Mouse (Mus musculus) heart, adult 18-20 months (tissue): ENCODE data around the gene Map6. TPM values are rescaled to one million over a fixed set of nuclear protein-coding genes. Genes with fewer than 3 reads are reported as not detected.

Source experiments
- DNase-seq, 2 experiments: peaks; one replicate each; pipeline ENCODE4 v3.0.0; 2021 to 2022; ENCODE audit warnings: mixed read lengths in 1 of 2
- total RNA-seq, 2 experiments: library from RNA; stranded (reverse); gene quantifications; 2 replicates each; pipeline ENCODE4 v1.2.3; 2021

Gene Map6
- total RNA-seq, 2 experiments from 2014 or later, result 3.7 to 5.1 TPM

DNA sequence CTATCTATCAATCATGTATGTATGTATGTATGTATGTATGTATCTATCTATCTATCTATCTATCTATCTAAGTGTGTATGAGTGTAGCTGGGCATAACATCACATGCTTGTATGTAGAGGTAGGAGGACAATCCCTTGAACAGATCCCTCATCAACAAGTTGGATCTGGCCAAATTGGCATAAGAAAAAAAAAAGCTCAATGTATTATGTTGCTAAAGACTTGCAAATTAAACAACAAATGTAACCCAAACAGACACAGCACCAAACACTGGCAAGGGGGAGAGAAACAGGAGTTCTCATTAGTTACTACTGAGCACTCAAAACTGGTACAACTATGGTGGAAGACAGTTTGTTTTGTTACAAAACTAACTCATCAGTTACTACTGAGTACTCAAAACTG is 2.6 kb upstream of the Map6 start:
- no peak for DNase-seq

DNA sequence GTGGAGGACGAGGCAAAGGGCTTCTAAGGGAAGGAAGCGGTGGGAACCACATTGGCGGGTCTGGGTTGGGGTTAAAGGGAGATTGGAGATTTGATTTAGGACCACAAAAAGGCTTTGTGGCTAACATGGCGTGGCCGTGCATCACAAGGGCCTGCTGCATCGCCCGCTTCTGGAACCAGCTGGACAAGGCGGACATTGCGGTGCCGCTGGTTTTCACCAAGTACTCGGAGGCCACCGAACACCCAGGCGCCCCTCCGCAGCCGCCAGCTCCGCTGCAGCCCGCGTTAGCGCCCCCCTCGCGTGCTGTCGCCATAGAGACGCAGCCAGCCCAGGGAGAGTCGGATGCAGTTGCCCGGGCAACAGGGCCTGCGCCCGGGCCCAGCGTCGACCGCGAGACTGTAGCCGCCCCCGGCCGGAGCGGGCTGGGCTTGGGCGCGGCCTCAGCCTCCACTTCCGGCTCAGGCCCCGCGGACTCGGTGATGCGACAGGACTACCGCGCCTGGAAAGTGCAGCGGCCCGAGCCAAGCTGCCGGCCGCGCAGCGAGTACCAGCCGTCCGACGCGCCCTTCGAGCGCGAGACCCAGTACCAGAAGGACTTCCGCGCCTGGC is 754 bp downstream of the Map6 start:
- peak; percentile 68 to 73 for DNase-seq

DNA sequence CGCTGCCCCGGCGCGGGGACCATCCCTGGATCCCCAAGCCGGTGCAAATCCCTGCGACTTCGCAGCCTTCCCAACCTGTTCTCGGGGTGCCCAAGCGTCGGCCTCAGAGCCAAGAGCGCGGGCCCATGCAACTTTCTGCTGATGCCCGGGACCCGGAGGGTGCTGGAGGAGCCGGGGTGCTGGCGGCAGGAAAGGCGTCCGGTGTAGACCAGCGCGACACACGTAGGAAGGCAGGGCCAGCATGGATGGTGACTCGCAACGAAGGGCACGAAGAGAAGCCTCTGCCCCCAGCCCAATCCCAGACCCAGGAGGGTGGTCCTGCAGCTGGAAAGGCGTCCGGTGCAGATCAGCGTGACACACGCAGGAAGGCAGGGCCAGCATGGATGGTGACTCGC is 1.3 kb downstream of the Map6 start:
- DNase-seq, result no peak

DNA sequence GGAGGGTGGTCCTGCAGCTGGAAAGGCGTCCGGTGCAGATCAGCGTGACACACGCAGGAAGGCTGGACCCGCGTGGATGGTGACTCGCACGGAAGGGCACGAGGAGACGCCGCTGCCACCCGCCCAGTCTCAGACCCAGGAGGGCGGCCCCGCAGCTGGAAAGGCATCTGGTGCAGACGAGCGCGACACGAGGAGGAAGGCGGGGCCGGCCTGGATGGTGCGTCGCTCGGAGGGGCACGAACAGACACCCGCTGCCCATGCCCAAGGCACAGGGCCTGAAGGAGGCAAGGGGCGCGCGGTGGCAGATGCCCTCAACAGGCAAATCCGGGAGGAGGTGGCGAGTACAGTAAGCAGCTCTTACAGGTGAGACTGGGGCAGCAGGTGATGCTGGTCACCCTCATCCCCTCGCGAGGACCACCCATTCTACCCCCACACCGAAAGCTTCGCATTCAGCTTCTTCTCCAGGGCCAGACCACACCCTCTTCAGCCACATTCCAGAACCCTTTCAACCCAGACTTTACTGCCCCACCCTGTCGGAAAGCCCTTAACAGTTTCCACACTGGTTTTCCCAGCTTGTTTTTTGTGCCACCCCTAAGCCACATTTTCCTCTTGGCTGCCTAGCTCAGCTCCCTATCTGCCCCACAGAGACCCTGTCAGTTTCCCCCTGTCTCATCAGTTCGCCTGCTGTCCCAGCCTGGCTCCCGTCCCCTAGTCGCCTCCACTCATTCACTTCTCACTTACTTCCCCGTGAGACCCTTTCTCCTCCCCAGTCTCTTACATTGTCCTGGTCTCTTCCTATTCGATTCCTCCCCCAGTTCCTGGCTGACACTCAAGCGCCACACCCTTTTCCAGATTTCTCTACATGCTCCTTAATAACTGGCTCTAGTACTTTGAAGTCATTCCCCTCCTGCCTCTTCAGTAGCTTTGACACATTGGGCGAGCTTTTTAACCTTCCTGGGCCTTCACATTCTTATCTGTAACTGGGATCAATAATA is 2.0 kb downstream of the Map6 start:
- DNase-seq, result peak; percentile 26 to 45

DNA sequence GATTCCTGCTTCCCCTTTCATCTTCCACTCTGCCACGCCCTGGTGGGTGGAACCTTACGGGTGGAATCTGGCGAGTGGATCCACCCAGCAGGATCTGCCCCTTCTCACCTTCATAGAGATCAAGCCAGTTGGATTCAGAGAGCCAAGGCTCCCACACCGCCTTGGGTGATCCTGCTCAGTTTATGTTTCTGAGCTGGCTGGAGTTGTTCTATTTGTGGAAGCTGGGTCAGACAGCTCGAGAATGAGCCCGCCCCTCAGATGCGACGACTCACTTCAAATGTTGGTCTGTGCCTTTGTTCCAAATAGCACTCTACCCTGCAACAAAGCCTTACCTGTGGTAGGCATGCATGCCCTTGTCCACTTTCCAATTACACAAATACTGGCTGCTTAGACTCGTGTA is 4.4 kb downstream of the Map6 start:
- peak; percentile 22 to 26 for DNase-seq

DNA sequence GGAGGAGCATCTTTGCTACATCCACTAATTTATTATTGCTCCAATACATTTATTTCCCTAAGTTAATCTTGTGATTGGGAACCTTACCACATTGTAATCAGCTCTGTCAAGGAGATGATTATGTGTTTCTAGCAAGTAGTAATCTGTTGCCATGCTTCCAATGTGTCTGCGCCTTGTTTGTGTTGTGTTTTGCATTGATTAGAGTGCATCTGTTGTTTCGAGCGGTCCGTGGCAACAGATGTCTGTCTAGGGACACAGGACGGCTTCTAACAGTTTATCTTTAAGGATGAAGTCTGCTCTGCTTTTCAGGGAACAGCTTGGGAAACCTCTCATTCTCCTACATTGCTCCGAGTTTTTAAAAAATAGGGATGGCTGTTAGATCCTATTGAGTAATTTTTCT is 7.9 kb downstream of the Map6 start:
- DNase-seq, result no peak

DNA sequence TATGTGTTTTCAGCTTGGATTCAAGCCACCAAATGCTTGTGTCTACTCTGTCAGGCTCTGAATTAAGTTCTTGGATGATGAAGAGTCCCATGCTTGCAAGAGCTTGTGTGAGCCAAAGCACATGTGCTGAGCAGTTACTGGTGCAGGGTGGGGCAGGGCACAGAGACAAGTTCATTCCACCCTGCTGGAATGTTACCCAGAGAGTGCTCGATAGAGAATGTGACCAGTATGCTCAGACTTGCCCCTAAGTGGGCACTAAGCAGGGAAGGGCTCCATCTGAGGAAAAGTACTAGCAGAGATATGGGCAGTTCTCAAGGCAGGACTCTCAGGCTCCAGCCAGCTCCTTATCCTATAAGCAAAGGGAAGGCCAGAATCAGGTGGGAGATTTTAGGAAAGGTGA is 9.4 kb downstream of the Map6 start:
- no peak for DNase-seq

DNA sequence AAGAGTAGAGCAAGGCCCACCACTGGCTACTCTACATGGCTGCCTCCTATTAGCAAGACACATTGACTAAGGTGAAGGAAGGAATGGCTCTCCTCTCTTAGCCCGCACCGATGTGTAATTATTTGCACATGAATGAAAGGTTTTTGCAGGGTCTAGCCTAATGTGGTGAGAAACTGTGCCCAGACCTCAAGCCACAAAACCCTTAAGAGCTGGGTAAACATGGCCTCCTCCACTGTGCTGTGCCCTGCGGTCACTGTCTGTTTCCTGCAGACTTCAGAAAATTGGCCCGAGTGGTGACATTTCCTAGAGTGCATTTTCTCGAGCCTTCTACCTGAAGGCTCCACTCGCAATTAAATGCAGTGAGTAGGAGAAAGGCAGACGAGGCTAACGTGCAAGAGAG is 11.1 kb downstream of the Map6 start:
- no peak for DNase-seq

DNA sequence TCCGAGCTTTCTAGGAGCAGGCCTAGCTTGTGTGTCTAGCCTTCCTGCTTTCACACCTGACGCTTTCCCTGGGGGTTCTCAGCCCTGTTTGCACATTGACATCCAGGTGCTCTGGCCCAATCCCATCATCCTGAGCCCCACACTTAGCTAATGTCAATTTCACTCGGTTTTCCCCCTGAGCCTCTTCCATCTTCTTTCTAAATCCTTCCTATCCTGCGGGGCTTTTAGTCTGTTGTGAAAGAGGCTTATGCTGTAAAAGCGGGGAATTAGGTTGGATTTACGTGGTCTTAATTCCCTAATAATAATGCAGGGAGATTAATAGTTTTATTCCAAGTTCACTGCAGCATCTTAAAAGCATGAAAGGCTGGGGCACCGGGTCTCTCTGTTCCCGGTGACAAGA is 12.3 kb downstream of the Map6 start:
- no peak for DNase-seq

DNA sequence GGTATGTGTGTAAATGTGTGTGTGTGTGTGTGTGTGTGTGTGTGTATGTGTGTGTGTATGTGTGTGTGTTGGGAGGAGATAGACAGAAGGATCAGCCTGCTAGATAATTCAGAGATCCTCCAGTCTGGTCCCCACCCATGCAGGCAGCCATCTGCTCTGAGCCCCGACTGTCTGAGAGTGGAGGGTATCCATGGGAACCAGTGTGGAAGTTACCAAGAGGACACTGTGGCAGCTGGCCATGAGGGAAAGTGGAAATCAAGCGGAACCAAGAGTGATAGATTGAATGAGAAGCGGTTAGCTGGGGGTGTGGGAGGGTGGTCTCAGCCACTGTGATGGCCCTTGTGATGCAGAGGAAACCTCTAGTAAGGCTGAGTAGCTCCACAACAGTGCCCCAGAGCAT is 20.0 kb downstream of the Map6 start:
- no peak for DNase-seq

DNA sequence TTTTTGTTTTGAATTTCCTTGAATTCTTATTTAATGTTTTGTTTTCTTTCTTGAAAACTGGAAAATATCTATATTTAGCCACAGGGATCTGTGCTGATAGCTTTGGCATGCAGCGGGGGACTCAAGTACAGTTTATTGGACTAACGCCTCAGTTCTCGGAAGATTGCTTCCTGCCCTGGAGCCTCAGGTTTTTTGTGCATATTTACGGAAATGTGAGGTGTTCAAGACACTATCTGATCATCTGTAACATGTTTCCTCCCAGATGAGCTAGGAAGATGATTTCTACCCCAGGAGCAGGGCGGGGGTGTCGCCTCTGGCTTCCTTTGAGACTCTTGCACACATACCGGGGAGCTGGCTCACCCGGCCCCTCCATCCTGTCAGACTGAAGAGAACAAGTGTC is 22.8 kb downstream of the Map6 start:
- peak; percentile 42 to 53 for DNase-seq

DNA sequence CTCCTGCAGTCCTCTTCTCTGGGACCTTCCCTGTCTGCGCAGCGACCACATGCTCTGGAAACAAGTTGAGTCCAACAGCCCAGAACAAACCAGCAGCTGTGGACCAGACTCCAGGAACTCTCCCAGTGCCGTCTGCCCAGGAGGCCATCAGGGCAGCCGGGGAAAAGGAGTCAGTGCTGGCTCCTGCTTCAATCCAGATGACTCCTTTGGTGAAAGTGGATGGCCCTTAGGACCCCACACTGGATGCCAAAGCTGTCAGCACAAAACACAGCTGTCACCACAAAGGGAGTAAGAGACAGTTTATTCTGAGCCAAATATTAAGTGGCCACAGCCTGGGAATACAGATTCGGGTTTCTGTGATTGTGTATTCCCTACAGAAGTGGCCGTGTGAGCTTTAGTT is 23.7 kb downstream of the Map6 start:
- DNase-seq, result peak; percentile 18

DNA sequence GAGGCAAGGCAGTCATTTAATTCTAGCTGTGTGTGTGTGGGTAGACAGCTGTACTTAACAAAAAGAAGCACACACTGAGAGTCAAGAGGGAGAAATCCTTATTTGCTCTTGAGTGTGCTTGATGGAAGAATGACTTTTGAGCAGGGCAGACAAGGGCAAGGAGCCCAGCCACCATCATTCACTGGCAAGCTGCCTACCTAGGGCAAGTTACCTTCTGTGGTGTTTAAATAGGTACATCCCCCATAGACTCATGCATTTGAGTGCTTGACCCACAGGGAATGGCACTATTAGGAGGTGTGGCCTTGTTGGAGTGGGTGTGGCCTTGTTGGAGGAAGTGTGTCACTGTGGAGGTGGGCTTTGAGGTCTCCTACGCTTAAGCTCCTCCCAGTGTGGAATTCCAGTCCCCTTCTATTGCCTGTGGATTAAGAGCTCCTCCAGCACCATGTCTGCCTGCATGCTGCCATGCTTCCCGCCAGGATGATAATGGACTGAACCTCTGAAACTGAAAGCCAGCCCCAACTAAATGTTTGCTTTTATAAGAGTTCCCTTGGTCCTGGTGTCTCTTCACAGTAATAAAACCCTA is 27.0 kb downstream of the Map6 start:
- no peak for DNase-seq

DNA sequence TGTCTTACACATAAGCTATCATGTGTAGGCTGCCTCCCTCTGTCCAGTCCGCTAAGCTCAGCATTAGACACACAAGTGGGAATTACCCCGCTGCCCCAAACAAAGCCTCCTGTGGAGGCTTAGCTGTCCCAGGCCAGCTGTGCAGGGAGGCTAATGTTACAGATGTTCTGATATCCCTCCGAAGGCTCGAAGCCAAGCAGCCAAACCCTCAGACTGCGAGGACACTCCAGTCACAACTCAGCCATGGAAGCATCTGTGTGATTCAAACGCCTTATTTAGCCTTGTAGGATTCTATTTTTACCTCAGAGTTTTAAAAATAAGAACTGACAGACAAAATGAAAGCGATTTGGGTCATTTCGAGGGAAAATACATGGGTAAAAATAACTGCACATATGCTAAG is 27.9 kb downstream of the Map6 start:
- DNase-seq, result peak; percentile 26 to 49

DNA sequence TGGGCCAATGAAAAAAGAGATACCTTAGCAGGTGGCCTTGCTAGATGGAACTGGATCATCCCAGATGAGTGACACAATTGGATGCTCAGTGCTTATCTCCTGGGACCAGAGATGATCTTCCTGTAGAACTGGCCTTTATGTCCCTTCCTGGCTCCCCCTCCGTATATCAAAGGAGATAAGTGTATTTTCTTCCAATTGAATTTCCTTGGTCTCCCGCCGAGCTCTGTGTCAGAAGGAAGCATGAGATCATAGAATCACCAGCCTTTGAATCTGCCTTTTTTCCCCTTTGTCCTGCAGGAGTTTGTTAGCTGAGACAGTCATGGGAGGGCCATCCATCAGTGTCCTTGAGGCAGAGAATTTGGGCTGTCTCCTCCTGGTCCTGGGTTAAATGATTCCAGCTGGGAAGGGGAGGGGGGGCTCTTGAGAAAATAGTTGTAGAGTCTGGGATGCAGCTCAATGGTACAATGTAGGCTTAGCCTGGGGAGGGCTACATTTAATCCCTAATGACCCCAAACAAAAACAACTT is 33.5 kb downstream of the Map6 start:
- no peak for DNase-seq

DNA sequence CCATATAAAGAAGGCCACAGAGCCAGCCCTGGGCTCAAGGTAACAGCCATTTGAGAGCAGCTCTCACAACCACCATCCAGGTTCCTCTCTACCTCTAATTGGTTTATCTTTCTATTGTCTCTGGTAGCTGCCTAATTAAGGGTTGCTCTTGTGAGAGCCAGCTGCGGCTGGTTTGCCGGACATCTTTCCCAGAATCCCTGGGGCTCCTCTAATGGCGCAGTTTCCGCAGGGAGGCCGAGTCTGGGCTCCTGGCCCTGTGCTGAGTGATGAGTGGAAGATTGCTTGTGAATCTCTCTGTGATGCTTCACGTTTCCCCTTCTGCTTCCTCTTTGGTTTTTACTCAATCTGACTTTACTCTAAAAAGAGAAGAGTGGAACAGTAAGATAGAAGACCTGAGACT is 36.8 kb downstream of the Map6 start:
- no peak for DNase-seq

DNA sequence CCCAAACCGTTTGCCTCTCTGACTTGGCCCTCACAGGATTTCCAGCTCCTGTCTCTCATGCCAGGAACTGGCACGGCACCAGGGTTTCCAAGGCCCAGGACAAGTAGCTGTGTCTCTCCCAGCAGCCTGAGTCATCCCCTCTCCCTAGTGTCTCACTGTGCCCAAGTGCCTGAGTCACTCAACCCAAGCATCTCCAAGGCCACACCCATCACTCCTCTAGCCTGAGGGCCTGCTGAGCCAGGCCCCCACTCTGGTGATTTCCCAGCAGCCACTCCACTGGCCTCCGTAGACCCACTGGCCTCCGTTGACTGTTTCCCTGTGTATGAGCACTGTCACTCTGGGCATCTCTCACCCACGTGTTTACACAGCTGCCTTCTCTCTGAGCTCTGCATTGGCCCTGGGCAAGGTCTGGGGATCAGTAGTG is 37.7 kb downstream of the Map6 start:
- peak; percentile 80 to 85 for DNase-seq

DNA sequence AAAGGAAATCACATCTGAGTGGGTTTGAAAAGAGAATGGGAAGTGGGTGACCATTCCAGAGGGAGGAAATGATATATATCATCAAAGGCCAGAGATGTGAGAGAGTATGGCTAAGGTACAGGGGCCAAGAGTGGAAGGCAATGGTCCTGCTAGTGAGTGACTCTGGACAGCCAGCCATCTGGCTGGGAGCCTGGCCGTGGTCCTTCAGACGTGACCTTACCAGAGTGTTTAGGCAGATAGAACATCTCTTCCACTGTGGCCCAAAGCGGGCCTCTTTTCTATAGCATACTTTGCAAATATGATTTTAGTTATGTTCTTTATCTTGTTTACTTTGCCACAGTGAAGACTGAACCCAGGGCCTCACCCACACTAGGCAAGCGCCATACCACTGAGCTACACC is 38.4 kb downstream of the Map6 start:
- DNase-seq, result peak in 1 of 2 experiments; percentile 31

DNA sequence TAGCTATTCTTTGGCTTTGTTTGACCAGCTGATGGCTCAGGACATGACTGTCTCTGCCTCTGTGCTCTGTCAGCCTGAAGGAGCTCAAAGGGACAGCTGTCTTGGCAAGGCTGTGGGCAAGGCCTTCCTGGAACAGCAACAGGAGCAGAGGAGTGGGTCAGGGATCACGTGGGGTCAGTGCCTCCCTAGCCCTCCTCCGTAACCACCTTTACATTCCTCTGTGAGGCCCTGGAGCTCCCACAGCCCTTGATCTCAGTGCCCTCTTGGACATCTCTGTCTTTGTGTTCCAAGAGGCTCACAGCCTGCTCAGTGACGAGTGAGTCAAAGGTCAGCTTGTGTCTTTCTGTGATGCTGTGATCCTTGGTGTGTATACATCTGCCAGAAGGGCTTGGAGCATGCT is 39.4 kb downstream of the Map6 start:
- no peak for DNase-seq

DNA sequence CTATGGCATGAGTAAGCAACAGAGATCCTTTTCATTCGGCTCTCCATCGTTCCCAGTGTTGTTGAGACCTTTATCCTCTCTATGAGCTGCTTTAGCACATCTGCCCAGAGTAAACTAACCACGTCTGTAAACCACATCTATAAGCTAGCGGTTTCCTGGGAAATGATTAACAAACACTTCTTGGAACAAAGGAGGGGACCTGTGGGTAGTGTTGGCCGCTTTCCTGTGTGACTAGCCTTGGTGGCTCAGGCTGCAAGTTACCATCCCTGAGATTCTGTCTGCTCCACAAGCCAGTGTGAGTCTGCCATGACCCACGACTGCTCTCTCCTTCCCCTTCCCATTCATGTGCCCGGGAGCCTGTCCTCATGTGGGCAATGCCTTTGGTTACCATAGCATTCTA is 44.2 kb downstream of the Map6 start:
- DNase-seq, result no peak

DNA sequence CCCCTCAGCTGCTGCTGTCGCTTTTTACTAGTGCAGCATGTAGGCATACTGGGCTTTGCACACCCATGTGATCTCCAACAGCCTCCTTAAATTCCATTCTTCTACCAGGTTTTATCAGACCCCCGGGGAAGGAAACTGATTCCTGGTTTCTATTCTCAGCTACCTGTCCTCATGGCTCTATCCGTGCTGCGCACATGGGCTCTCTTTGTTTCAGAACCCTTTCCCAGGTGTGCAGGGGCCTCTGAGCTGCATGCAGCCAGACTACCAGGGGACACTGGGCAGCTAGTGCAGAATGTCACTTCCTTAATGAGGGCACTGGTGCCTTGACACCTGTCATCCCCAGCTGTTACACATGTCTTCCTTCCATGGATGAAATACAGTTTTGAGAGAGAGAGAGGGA is 44.8 kb downstream of the Map6 start:
- DNase-seq, result no peak

DNA sequence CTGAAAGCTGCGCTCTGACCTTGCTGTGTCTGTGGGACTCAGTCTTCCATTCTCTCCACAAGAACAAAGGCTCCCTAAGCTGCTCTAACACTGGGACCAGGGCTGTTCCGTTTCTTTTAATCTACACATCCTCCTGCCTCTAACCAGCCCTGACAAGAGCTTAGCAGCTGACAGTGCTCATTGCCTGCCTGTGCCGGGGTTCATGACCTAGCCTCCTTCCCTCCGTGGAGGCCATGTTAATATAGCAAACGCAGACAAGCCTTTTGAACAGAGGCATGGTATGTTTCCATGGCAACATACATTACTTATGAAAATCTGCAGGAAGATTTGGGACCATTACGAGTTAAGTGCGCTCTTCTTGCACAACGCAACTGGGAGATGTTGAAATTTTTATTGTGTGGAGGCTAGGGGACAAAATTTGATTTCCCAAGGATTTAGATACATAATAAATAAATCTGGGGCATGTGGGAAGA is 45.5 kb downstream of the Map6 start:
- DNase-seq, result no peak

DNA sequence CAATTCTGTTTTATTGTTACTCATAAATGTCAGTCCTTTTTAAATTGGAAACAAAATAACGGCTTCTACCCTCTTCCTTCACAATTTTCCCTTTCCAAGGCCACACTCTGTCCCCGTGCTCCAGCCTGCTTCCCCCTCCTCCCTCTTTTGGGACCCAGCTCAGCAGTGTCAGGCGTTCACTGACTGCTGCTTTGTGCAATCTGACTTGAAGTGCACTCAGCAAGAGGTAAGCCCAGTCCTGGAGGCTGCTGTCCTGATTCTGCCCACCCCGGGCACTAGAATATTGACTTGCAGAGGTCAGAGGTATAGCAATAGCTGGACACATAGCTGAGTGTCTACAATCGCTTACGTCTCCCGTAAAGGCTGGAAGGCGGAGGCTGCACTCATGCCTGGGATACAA is 46.0 kb downstream of the Map6 start:
- no peak for DNase-seq
